Mouse (Mus musculus) C2C12 (cell line): ENCODE results near the gene Emb.

ENCODE experiments used
- CEBPB ChIP-seq: IDR thresholded peaks from one replicate; pipeline ENCODE4 v1.6.1; 2011; ENCODE audit warnings: low read depth, mild to moderate bottlenecking, control low read depth, moderate library complexity
- CTCF ChIP-seq: IDR thresholded peaks from one replicate; pipeline ENCODE4 v1.5.1; 2011; ENCODE audit not compliant: control insufficient read depth, insufficient read depth, insufficient read length
- MAX ChIP-seq: IDR thresholded peaks from one replicate; pipeline ENCODE4 v1.6.1; 2011; ENCODE audit warnings: mild to moderate bottlenecking, control low read depth
- MYOD1 ChIP-seq: IDR thresholded peaks from one replicate; pipeline ENCODE4 v1.6.1; 2011; ENCODE audit warnings: low read depth; ENCODE audit not compliant: control insufficient read depth, insufficient read length
- MYOG ChIP-seq: IDR thresholded peaks from one replicate; pipeline ENCODE4 v1.6.1; 2011; ENCODE audit not compliant: control insufficient read depth, insufficient read length; ENCODE audit errors: extremely low read depth

DNA sequence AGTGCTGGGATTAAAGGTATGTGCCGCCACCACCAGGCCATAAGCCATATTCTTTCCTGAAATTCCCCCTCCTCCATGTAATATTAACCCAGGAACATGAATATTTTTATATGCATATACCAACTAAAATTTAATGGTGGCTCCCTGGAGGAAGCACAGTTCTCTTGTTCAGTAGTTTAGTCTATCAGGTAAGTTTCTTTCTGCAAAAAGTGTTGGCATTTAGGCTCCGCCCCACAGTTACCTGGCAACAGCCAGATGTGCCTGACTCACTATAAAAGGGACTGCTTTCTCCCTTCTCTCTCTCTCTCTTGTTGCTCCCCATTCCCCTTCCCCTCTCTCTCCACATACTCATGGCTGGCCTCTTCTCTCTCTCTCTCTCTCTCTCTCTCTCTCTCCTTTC, 9.8 kb downstream of the Emb start:
- no peak for TF ChIP-seq CTCF
- TF ChIP-seq MYOG: no peak
- no peak for TF ChIP-seq CEBPB
- TF ChIP-seq MYOD1: no peak
- TF ChIP-seq MAX: no peak
